In the genomic region with DNA sequence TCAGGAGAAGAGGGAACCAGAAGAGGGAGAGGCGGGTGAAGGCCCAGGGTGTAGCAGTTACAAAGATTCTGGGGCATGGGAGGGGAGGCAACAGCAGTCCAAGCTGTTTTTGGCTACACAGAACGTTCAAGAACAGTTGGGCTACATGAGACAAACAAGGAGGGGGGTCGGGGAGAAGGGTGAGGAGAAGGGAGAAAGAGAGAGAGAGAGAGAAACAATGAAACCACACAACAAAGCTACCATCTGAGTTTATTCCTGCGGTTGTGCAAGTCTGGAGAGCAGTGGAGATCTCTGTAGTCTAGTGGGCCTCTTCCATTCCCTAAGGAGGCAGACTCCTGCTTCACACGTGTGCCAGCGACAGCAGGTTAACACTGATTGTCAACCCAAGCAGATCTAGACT, we compare ENCODE assay signal across 24 mouse cellular contexts. TPM values are rescaled to one million over a fixed set of nuclear protein-coding genes. Genes with fewer than 3 reads are reported as not detected.
DNase-seq lines count a peak whose midpoint lies in the region; ATAC-seq and TF ChIP-seq lines count a peak whose summit lies in the region.
"Had no signal": no experiment of that assay in that cellular context is flagged by ENCODE, and none has a peak within 500 bp of the region (broad histone marks: within the 10 kb centered on the region; RNA-seq: fewer than 3 reads in every experiment).

No protein-coding gene starts in this region.

- no peak overlapping the region for H3K4me3 ChIP-seq in heart, embryonic 13.5 days
- H3K4me3 ChIP-seq in kidney, embryonic 15.5 days (replicated peaks) = no peak overlapping the region
- no peak overlapping the region for H3K4me3 ChIP-seq in lung, embryonic 14.5 days (ENCODE audit: low read depth, low read length)
- H3K4me3 ChIP-seq in testis, adult 2 months (ENCODE audit: control insufficient read depth, low read depth, low read length) = peak overlapping the region; percentile 27; the same call in 1 of the 2 replicates
- H3K4me3 ChIP-seq: embryonic facial prominence, embryonic 12.5 days; forebrain, embryonic 15.5 days; heart, embryonic 12.5 days; hindbrain, embryonic 15.5 days had no signal

- no peak overlapping the region for H3K4me2 ChIP-seq in heart, embryonic 13.5 days
- no peak overlapping the region for H3K4me2 ChIP-seq in kidney, embryonic 15.5 days
- H3K4me2 ChIP-seq in lung, embryonic 14.5 days = no peak overlapping the region
- H3K4me2 ChIP-seq: embryonic facial prominence, embryonic 12.5 days; forebrain, embryonic 15.5 days; heart, embryonic 12.5 days; hindbrain, embryonic 15.5 days had no signal

- no peak for TF ChIP-seq CTCF in lung, embryonic 14.5 days (IDR thresholded peaks at IDR 0.05; ENCODE audit: low read depth)
- TF ChIP-seq CTCF in testis, adult 2 months (IDR thresholded peaks at IDR 0.05; ENCODE audit: control insufficient read depth, insufficient read depth, insufficient replicate concordance, low read depth, low read length) = no peak

- H3K4me1 ChIP-seq in heart, embryonic 13.5 days = peaks cover 21% of the 10 kb centered on the region
- H3K4me1 ChIP-seq in kidney, embryonic 15.5 days = peaks cover 39% of the 10 kb centered on the region
- H3K4me1 ChIP-seq in lung, embryonic 14.5 days (ENCODE audit: insufficient read depth) = no peaks in the 10 kb centered on the region
- peaks cover 10% of the 10 kb centered on the region for H3K4me1 ChIP-seq in testis, adult 2 months (ENCODE audit: control insufficient read depth, insufficient read depth, low read length)

- ATAC-seq in heart, embryonic 13.5 days (ENCODE audit: extremely low read depth, insufficient number of reproducible peaks, low FRiP score, low TSS enrichment) = no peak
- no peak for ATAC-seq in kidney, embryonic 15.5 days (replicated peaks; ENCODE audit: low FRiP score)
- no peak for ATAC-seq in lung, embryonic 14.5 days (ENCODE audit: insufficient read depth)
- ATAC-seq: activated CD4-positive, CD25-positive, alpha-beta regulatory T cell, adult 4 months; forebrain, embryonic 15.5 days; Patski had no signal

- TF ChIP-seq POLR2A in testis, adult 2 months (IDR thresholded peaks at IDR 0.05; ENCODE audit: control insufficient read depth, low read depth, low read length) = no peak

- no peak for DNase-seq in heart, adult 8-10 months (ENCODE audit: low spot score)
- no peak for DNase-seq in kidney, postnatal 14 days
- DNase-seq in lung, embryonic 14.5 days = no peak
- no peak for DNase-seq in lung, postnatal 10 days
- DNase-seq in testis, postnatal 10 days (ENCODE audit: low spot score) = no peak
- DNase-seq: adrenal gland, postnatal 14 days; cerebellum, adult 11-12 months; cerebellum, adult 9-10 months; cerebellum, postnatal 25 days; gastrocnemius, postnatal 36 days; heart, adult 11 months; heart, postnatal 14 days had no signal

- H3K9me3 ChIP-seq in heart, embryonic 13.5 days = no peaks in the 10 kb centered on the region
- H3K9me3 ChIP-seq in kidney, embryonic 15.5 days (replicated peaks) = no peaks in the 10 kb centered on the region
- no peaks in the 10 kb centered on the region for H3K9me3 ChIP-seq in lung, embryonic 14.5 days (ENCODE audit: low read depth, low read length)
- H3K9me3 ChIP-seq: embryonic facial prominence, embryonic 12.5 days; forebrain, embryonic 15.5 days; heart, embryonic 12.5 days; hindbrain, embryonic 15.5 days had no signal

- H3K27me3 ChIP-seq in heart, embryonic 13.5 days (replicated peaks) = peaks cover 37% of the 10 kb centered on the region
- H3K27me3 ChIP-seq in kidney, embryonic 15.5 days = peaks cover 29% of the 10 kb centered on the region
- H3K27me3 ChIP-seq in lung, embryonic 14.5 days (ENCODE audit: insufficient read depth, low read length) = peaks cover 26% of the 10 kb centered on the region
- no peaks in the 10 kb centered on the region for H3K27me3 ChIP-seq in testis, adult 2 months (ENCODE audit: control insufficient read depth, insufficient read depth, low read length)
- H3K27me3 ChIP-seq: Patski had no signal

- no peak overlapping the region for H3K9ac ChIP-seq in heart, embryonic 13.5 days
- H3K9ac ChIP-seq in kidney, embryonic 15.5 days = no peak overlapping the region
- H3K9ac ChIP-seq in lung, embryonic 14.5 days = no peak overlapping the region
- H3K9ac ChIP-seq: embryonic facial prominence, embryonic 12.5 days; forebrain, embryonic 15.5 days; heart, embryonic 12.5 days; hindbrain, embryonic 15.5 days had no signal

- H3K36me3 ChIP-seq in heart, embryonic 13.5 days = 0 out of 2 replicates have a peak, but pooled peaks cover 4% of the 10 kb centered on the region
- no peaks in the 10 kb centered on the region for H3K36me3 ChIP-seq in kidney, embryonic 15.5 days
- H3K36me3 ChIP-seq in lung, embryonic 14.5 days (ENCODE audit: insufficient read depth) = no peaks in the 10 kb centered on the region
- no peaks in the 10 kb centered on the region for H3K36me3 ChIP-seq in testis, adult 2 months (ENCODE audit: control insufficient read depth, insufficient read depth, low read length)
- H3K36me3 ChIP-seq: embryonic facial prominence, embryonic 12.5 days; forebrain, embryonic 15.5 days; heart, embryonic 12.5 days; hindbrain, embryonic 15.5 days had no signal

- WGBS in heart, embryonic 13.5 days = 61% methylated on average over 6 of the region's 6 CpGs
- WGBS in kidney, embryonic 15.5 days = 71% methylated on average over 6 of the region's 6 CpGs
- 63% methylated on average over 6 of the region's 6 CpGs for WGBS in lung, embryonic 14.5 days

- H3K27ac ChIP-seq in heart, embryonic 13.5 days (replicated peaks) = 0 out of 2 replicates have a peak overlapping the region, but pooled peaks have one; percentile 12
- peak overlapping the region; percentile 87; the same call in 1 of the 2 replicates for H3K27ac ChIP-seq in kidney, embryonic 15.5 days
- H3K27ac ChIP-seq in lung, embryonic 14.5 days (ENCODE audit: low read depth) = 0 out of 2 replicates have a peak overlapping the region, but pooled peaks have one; percentile 18
- H3K27ac ChIP-seq in testis, adult 2 months (ENCODE audit: control insufficient read depth, insufficient read depth, low read depth, low read length) = no peak overlapping the region
- H3K27ac ChIP-seq: embryonic facial prominence, embryonic 12.5 days; forebrain, embryonic 15.5 days; hindbrain, embryonic 15.5 days had no signal

RNA-seq across cellular contexts. Expression of a gene that starts 4.7 kb away (rescaled TPM):
- 0.27 and 0.41 TPM in 2 replicates for polyA plus RNA-seq in heart, embryonic 13.5 days (2015; fragmentation: Nextera tagmentation; extraction: Ambion mirVana)
- total RNA-seq in heart, adult 8-10 months (2022) = under 1 TPM in 2 of 4 experiments, not detected in 2; 0.16 to 0.25 TPM
- polyA plus RNA-seq in kidney, embryonic 15.5 days (2015; fragmentation: Nextera tagmentation; extraction: Ambion mirVana) = 10.6 and 12.8 TPM in 2 replicates
- 1.9 and 3.2 TPM in 2 replicates for polyA plus RNA-seq in lung, embryonic 14.5 days (2014; fragmentation: Nextera tagmentation; extraction: Ambion mirVana)
- polyA plus RNA-seq in testis, adult 2 months (2012; rRNA removed) = 0.86 and 0.88 TPM in 2 replicates
- total RNA-seq: gastrocnemius, adult 8-10 months had no signal

RNA-seq across cellular contexts. Expression of a gene that starts 11.3 kb away (rescaled TPM):
- polyA plus RNA-seq in heart, embryonic 13.5 days (2015; fragmentation: Nextera tagmentation; extraction: Ambion mirVana) = 58.8 and 59.5 TPM in 2 replicates
- total RNA-seq in heart, adult 8-10 months (2022) = 10 to 100 TPM; 28.8 to 31.5 (median 29.1) TPM
- polyA plus RNA-seq in kidney, embryonic 15.5 days (2015; fragmentation: Nextera tagmentation; extraction: Ambion mirVana) = 98.3 and 99.8 TPM in 2 replicates
- polyA plus RNA-seq in lung, embryonic 14.5 days (2014; fragmentation: Nextera tagmentation; extraction: Ambion mirVana) = 89.3 and 106 TPM in 2 replicates
- 55.1 and 61.7 TPM in 2 replicates for polyA plus RNA-seq in testis, adult 2 months (2012; rRNA removed)

RNA-seq across cellular contexts. Expression of a gene that starts 12.4 kb away (rescaled TPM):
- polyA plus RNA-seq in heart, embryonic 13.5 days (2015; fragmentation: Nextera tagmentation; extraction: Ambion mirVana) = not detected in 2 replicates
- under 1 TPM in 2 of 4 experiments, not detected in 2; 0.14 to 0.19 TPM for total RNA-seq in heart, adult 8-10 months (2022)
- 0.18 and 0.36 TPM in 2 replicates for polyA plus RNA-seq in kidney, embryonic 15.5 days (2015; fragmentation: Nextera tagmentation; extraction: Ambion mirVana)
- polyA plus RNA-seq in lung, embryonic 14.5 days (2014; fragmentation: Nextera tagmentation; extraction: Ambion mirVana) = 0.07 TPM in 1 of 2 replicates, not detected in the other
- 0.29 and 0.47 TPM in 2 replicates for polyA plus RNA-seq in testis, adult 2 months (2012; rRNA removed)
- polyA plus RNA-seq: embryonic facial prominence, embryonic 12.5 days; forebrain, embryonic 11.5 days; forebrain, embryonic 15.5 days; heart, embryonic 12.5 days; hindbrain, embryonic 11.5 days had no signal

RNA-seq across cellular contexts. Expression of a gene that starts 14.7 kb away (rescaled TPM):
- 18.2 and 18.3 TPM in 2 replicates for polyA plus RNA-seq in heart, embryonic 13.5 days (2015; fragmentation: Nextera tagmentation; extraction: Ambion mirVana)
- 100 to 1,000 TPM; 192 to 237 (median 204) TPM for total RNA-seq in heart, adult 8-10 months (2022)
- 44.5 and 45.3 TPM in 2 replicates for polyA plus RNA-seq in kidney, embryonic 15.5 days (2015; fragmentation: Nextera tagmentation; extraction: Ambion mirVana)
- 18.5 and 19.9 TPM in 2 replicates for polyA plus RNA-seq in lung, embryonic 14.5 days (2014; fragmentation: Nextera tagmentation; extraction: Ambion mirVana)
- 72.5 and 82.1 TPM in 2 replicates for polyA plus RNA-seq in testis, adult 2 months (2012; rRNA removed)

RNA-seq across cellular contexts. Expression of a gene that starts 16.7 kb away (rescaled TPM):
- 34.0 and 39.5 TPM in 2 replicates for polyA plus RNA-seq in heart, embryonic 13.5 days (2015; fragmentation: Nextera tagmentation; extraction: Ambion mirVana)
- 10 to 100 TPM; 13.5 to 18.7 (median 14.2) TPM for total RNA-seq in heart, adult 8-10 months (2022)
- polyA plus RNA-seq in kidney, embryonic 15.5 days (2015; fragmentation: Nextera tagmentation; extraction: Ambion mirVana) = 50.2 and 53.0 TPM in 2 replicates
- polyA plus RNA-seq in lung, embryonic 14.5 days (2014; fragmentation: Nextera tagmentation; extraction: Ambion mirVana) = 15.0 and 16.6 TPM in 2 replicates
- 16.0 and 19.8 TPM in 2 replicates for polyA plus RNA-seq in testis, adult 2 months (2012; rRNA removed)
